Mouse (Mus musculus) erythroblast, embryonic 14.5 days (primary cell): ENCODE results near the gene Ufd1. TPM values are rescaled to one million over a fixed set of nuclear protein-coding genes. Genes with fewer than 3 reads are reported as not detected.
"Not testable (repeated sequence)": the region's sequence is repeated elsewhere in the genome, so short reads cannot be mapped to it uniquely, and the experiment has no call there.

Source experiments
- H3K27me3 ChIP-seq: 2 replicates; pipeline ENCODE4 v1.6.1; 2012; ENCODE audit warnings: inconsistent platforms; ENCODE audit not compliant: control insufficient read depth
- H3K36me3 ChIP-seq: 2 replicates; pipeline ENCODE4 v1.6.1; 2012; ENCODE audit warnings: mild to moderate bottlenecking, inconsistent platforms; ENCODE audit not compliant: control insufficient read depth
- H3K4me1 ChIP-seq: 2 replicates; pipeline ENCODE4 v1.6.1; 2012; ENCODE audit warnings: inconsistent platforms; ENCODE audit not compliant: control insufficient read depth
- H3K4me3 ChIP-seq: replicated peaks from 2 replicates; pipeline ENCODE3; 2012; ENCODE audit warnings: moderate library complexity, mild to moderate bottlenecking, inconsistent platforms
- H3K9me3 ChIP-seq: 2 replicates; pipeline ENCODE4 v1.6.1; 2012; ENCODE audit warnings: low read length, inconsistent platforms, mixed read lengths; ENCODE audit not compliant: control insufficient read depth
- GATA1 ChIP-seq: IDR thresholded peaks from 2 replicates; pipeline ENCODE4 v1.6.1; 2012; ENCODE audit warnings: low read length, inconsistent platforms, mixed read lengths
- TAL1 ChIP-seq: IDR thresholded peaks from 3 replicates; pipeline ENCODE4 v1.6.1; 2012; ENCODE audit warnings: low read length, inconsistent platforms, mixed read lengths
- polyA plus RNA-seq: library from polyadenylated mRNA; stranded (reverse); fragments of >175 nt; gene quantifications from 2 replicates; pipeline ENCODE4 v1.2.3, GENCODE M21; 2012

Gene Ufd1
- polyA plus RNA-seq, 1 experiment = 2.0 TPM

- Histone ChIP-seq H3K36me3 (peaks cover 79% of the 10 kb centered on the region), H3K9me3 (no peaks in the 10 kb centered on the region), H3K4me1 (peaks cover 20% of the 10 kb centered on the region), H3K27me3 (no peaks in the 10 kb centered on the region), H3K4me3 (no peak overlapping the region)
- TF ChIP-seq TAL1 (no peak), GATA1 (no peak)
These were observed 21.9 kb downstream of the Ufd1 start for GRCm38 (mm10) chr16:18833486-18833885.

- Histone ChIP-seq H3K36me3 (peaks cover 66% of the 10 kb centered on the region), H3K9me3 (no peaks in the 10 kb centered on the region), H3K27me3 (no peaks in the 10 kb centered on the region), H3K4me1 (peaks cover 20% of the 10 kb centered on the region), H3K4me3 (peak overlapping the region; percentile 89)
- TF ChIP-seq TAL1 (no peak), GATA1 (no peak)
These were observed 24.5 kb downstream of the Ufd1 start for GRCm38 (mm10) chr16:18836073-18836467.

GRCm38 (mm10) chr16:18836468-18837208, 25.1 kb downstream of the Ufd1 start, which contains the start of the genes 2510002D24Rik and Gm28539:
TSS of gene 2510002D24Rik (plus strand) at chr16:18836578.
TSS of gene Gm28539 (plus strand) at chr16:18836584.
- TF ChIP-seq GATA1 = no peak
- no peak for TF ChIP-seq TAL1
- Histone ChIP-seq H3K4me1 (peaks cover 20% of the 10 kb centered on the region), H3K27me3 (no peaks in the 10 kb centered on the region), H3K9me3 (no peaks in the 10 kb centered on the region), H3K36me3 (peaks cover 63% of the 10 kb centered on the region), H3K4me3 (peak within 1 kb of the TSS; percentile 89)

- peaks cover 20% of the 10 kb centered on the region for H3K4me1 ChIP-seq
- no peaks in the 10 kb centered on the region for H3K27me3 ChIP-seq
- TF ChIP-seq GATA1 = no peak
- no peak for TF ChIP-seq TAL1
- no peak overlapping the region for H3K4me3 ChIP-seq
- peaks cover 46% of the 10 kb centered on the region for H3K36me3 ChIP-seq
- H3K9me3 ChIP-seq = no peaks in the 10 kb centered on the region
These were observed 26.8 kb downstream of the Ufd1 start for GRCm38 (mm10) chr16:18838346-18838745.

GRCm38 (mm10) chr16:18846301-18846820, 34.8 kb downstream of the Ufd1 start:
- H3K9me3 ChIP-seq = 0 out of 2 replicates have a peak, but pooled peaks cover 3% of the 10 kb centered on the region
- TF ChIP-seq TAL1 (no peak), GATA1 (no peak)
- H3K4me1 ChIP-seq = no peaks in the 10 kb centered on the region
- H3K36me3 ChIP-seq = peaks cover 1% of the 10 kb centered on the region
- H3K4me3 ChIP-seq = no peak overlapping the region
- no peaks in the 10 kb centered on the region for H3K27me3 ChIP-seq

GRCm38 (mm10) chr16:18849521-18850190, 38.1 kb downstream of the Ufd1 start:
- not testable (repeated sequence) for H3K36me3 ChIP-seq, H3K4me1 ChIP-seq, H3K9me3 ChIP-seq, H3K27me3 ChIP-seq, H3K4me3 ChIP-seq

GRCm38 (mm10) chr16:18858551-18858950, 47.0 kb downstream of the Ufd1 start:
- no peaks in the 10 kb centered on the region for H3K4me1 ChIP-seq
- H3K4me3 ChIP-seq = no peak overlapping the region
- H3K9me3 ChIP-seq = peaks cover 4% of the 10 kb centered on the region
- H3K36me3 ChIP-seq = no peaks in the 10 kb centered on the region
- H3K27me3 ChIP-seq = peaks cover 3% of the 10 kb centered on the region; the same call in 1 of the 2 replicates
- TF ChIP-seq TAL1 (no peak), GATA1 (no peak)

- peaks cover 3% of the 10 kb centered on the region; the same call in 1 of the 2 replicates for H3K27me3 ChIP-seq
- H3K4me3 ChIP-seq = no peak overlapping the region
- no peaks in the 10 kb centered on the region for H3K4me1 ChIP-seq
- TF ChIP-seq TAL1 (no peak), GATA1 (no peak)
- peaks cover 4% of the 10 kb centered on the region for H3K9me3 ChIP-seq
- H3K36me3 ChIP-seq = no peaks in the 10 kb centered on the region
These were observed 48.6 kb downstream of the Ufd1 start for GRCm38 (mm10) chr16:18860186-18860585.

- H3K36me3 ChIP-seq = peaks cover 51% of the 10 kb centered on the region
- not testable (repeated sequence) for H3K4me3 ChIP-seq
These were observed 58.9 kb downstream of the Ufd1 start for GRCm38 (mm10) chr16:18870495-18870894.

More at GRCm38 (mm10) chr16:18870495-18870894, 58.9 kb downstream of the Ufd1 start:
- not testable (repeated sequence) for H3K9me3 ChIP-seq, H3K27me3 ChIP-seq
- H3K4me1 ChIP-seq = peaks cover 37% of the 10 kb centered on the region
